Mouse (Mus musculus) retina, postnatal 1 day (tissue): Measurements from ENCODE around the gene Vwa8.

Experiments
- DNase-seq: peaks from one replicate; pipeline ENCODE4 v3.0.0-alpha.2; 2012

Vwa8 gene

DNA sequence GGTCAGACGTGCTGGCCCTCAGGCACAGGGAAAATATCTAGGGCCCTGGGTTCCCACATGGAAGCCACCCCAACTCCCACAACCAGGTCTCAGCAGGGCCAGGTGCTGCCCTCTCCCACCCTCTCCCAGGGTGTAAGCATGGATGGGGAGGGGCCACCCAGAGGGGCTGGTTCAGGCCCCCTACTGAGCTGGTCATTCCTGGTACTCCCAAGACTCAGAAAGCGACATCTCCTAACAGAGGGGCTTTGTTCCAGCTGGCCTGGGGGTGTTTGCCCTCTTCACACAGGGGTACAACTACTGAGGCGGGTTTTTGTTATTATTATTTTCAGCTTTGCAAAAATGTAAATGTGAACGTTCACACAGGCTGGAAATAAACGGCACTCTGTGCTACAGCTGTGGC is 386.3 kb downstream of the Vwa8 start:
- DNase-seq, result no peak

DNA sequence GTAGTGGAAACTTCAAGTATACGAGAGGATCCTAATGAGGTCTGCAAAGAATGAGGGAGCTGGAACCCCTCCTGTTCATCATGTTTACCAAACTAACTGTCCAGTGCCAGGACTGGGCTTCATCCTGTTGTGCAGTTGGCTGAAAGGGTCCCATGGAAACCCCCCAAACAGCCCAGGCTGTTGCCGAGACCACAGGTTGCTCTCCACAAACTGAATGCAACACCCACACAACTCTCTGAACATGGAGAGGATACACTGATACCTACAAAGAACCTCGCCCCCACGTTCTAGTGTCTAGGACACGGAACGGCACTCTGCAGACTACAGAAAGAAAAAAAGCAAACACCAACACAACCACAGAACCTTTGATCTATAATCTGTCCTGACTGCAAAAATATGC is 387.4 kb downstream of the Vwa8 start:
- no peak for DNase-seq

DNA sequence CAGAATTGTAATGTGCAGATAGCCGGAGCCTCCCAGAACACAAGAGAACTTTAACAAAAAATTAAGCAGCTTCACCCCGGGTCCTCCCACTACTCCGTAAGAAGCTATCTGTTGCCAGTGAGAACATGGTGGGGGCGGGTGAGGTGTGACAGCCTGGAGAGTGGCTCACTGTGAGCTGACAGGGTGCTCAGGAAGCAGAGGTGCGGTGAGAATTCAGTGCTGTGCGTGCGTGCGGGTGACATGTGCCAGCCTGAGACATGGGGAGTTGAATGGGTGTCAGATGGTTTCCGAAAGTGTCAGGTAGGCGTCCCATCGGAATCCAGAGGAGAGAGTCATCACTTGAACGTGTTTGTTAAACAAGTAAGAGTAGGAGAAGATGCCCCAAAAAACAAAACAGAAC is 390.6 kb downstream of the Vwa8 start:
- DNase-seq, result no peak

DNA sequence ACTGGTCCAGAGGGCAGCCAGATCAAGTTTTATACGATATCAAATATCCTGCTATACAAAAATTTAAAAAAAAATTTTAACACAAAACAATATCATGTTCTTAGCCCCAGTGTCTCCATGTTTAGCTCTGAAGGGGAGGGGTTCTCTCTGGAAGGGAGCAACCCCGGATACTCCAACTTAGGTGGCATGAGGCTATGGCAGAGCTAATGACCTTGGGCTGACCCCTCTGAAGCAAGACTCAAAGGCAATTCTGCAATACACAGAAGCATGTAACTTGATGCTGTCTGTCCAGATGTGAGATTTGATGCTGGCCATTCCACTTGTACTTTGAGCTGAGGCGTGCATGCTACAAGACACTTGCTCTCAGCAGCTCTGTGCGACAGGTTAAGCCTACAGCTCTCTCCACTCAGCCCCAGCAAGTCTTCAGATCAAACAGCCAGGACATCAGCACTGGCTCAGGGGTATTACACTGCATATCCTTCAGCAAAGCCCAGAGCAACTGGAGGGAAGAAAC is 392.3 kb downstream of the Vwa8 start:
- no peak for DNase-seq

GRCm38 (mm10) chr14:79241656-79242385 is 393.0 kb downstream of the Vwa8 start:
- DNase-seq, result no peak

- no peak for DNase-seq
Observed at GRCm38 (mm10) chr14:79242386-79242720, 393.5 kb downstream of the Vwa8 start.

DNA sequence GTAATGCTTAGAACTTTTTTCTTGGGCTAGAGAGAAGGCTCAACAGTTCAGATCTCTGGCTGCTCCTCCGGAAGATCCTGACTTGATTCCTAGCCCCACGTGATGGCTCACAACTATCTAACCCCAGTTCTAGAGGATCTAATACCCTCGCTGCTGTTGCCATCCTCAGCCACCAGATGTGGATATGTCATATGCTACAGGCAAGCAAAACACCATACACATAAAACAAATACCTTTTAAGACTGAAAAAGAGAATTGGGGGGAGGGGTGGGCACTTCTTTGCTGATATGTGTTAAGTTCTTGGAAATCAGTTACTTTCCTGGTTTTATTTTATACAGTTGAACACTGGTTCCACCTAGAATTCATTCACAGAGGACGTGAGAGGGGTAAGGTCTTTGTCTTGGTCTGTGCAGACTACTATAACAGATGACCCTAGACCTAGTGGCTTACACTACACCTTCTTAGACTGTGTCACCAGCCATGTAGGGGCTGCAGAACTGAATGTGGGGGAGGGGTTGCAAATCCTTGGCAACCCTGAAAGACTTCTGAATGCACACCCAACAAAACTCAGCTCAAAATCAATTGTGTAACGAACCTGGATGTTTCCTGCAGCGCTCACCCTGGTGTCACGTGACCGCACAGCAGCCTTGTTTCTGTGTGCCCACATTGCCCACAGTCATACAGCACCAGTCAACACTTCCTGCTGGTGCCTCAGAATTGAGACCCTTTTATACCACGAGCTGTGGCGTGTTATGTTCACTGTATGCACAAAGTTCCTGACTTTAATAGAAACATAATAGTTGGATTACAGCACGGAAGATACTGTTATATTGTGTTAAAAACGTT is 394.4 kb downstream of the Vwa8 start:
- DNase-seq, result peak; percentile 25

GRCm38 (mm10) chr14:79244571-79244970 is 395.7 kb downstream of the Vwa8 start:
- DNase-seq, result no peak

DNA sequence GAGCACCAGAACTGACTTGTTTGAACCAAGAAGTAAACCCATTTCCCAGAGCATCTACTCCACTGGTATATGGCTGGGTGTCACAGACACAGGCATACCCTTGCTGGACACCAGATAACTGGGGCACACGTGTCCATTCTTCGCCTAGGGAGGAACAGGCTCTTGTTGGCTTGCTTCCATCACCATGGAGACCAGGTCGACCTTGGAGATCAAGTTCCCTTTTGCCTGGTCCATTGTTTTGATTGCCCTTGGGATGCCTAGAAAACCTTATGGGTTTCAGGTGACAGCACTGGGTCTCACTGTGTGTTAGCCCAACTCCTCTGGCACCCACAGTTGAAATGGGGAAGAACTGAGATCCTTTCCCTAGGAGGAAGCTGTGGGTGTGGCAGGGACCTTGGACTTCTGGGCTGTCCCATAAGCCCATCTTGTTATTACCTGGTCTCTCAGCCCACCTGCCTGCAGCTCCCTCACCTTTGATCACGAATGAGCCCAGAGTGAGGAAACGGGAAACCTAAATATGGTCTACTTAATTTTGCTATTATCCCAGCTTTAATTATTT is 403.0 kb downstream of the Vwa8 start:
- peak; percentile 6 for DNase-seq
